ENCODE assay signal across 7 mouse cellular contexts in the genomic region with DNA sequence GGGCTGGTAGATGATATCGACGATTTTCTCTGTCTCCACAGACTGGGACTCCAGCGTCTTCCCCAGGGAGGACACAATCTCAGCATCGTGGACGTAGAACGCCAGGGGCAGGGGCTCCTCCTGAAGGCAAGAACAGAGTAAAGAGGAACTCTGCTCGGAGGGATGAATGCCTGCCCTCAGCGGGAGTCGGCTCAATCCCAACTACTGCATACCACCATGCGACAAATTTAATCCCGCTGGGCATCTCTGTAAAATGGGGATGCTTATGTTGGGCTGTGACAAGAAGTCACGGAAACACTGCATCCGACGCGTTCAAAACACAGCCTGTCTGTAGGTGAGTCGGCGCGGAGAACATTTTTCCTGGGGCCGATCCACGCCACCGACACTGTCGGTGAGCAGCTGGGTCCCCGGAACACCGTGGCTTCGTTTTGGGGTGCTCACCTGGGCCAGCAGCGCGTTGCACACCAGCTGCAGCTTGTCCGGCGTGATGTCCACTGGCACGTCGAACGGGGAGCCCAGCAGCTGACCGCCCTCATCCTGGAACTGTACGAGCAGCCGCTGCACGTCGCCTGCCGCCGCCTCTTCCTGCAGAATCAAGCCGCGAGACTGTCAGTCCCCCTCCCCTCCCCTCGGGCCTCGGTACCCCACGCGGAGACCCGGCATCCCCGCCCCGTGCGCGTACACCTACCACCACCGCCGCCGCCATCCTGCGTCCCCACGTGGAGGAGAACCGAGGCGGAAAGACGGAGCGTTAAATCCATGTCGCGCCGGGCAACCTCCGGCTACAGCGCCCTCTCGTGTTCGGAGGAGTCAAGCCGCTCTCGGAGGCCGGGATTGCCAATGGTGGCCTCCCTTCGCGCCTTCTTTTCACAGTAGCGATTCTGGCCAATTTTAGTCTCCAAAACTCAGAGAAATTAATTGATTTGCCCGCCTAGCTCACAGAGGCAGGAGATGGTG. TPM values are rescaled to one million over a fixed set of nuclear protein-coding genes. Genes with fewer than 3 reads are reported as not detected.
DNase-seq lines count a peak whose midpoint lies in the region; ATAC-seq and TF ChIP-seq lines count a peak whose summit lies in the region.

A gene (minus strand): TSS at position 761 of the 957 bp plus-strand sequence.

- peaks cover 23% of the 10 kb centered on the region for H3K36me3 ChIP-seq in intestine, postnatal 0 days (ENCODE audit: control insufficient read depth, insufficient read depth)
- H3K36me3 ChIP-seq in midbrain, embryonic 12.5 days = peaks cover 34% of the 10 kb centered on the region
- H3K36me3 ChIP-seq in small intestine, adult 2 months (ENCODE audit: control insufficient read depth, insufficient read depth, low read length) = peaks cover 13% of the 10 kb centered on the region; the same call in 1 of the 2 replicates

- no peaks in the 10 kb centered on the region for H3K4me1 ChIP-seq in intestine, postnatal 0 days (replicated peaks; ENCODE audit: control insufficient read depth, insufficient read depth, low read length)
- H3K4me1 ChIP-seq in midbrain, embryonic 12.5 days = peaks cover 11% of the 10 kb centered on the region
- H3K4me1 ChIP-seq in small intestine, adult 2 months (ENCODE audit: control insufficient read depth, insufficient read depth, insufficient read length, low read length) = peaks cover 3% of the 10 kb centered on the region

- peak within 1 kb of the TSS; percentile 83 for H3K4me2 ChIP-seq in intestine, postnatal 0 days (replicated peaks; ENCODE audit: low read depth)
- peak within 1 kb of the TSS; percentile 77 for H3K4me2 ChIP-seq in midbrain, embryonic 12.5 days (replicated peaks)

- DNase-seq in adrenal gland, adult 8-10 months = peak; percentile 80
- peak; percentile 94 for DNase-seq in embryo, embryonic 9.5 days (ENCODE audit: extremely low spot score)
- no peak for DNase-seq in gonadal fat pad, adult 2 months (ENCODE audit: low read depth)
- DNase-seq in left cerebral cortex, postnatal 4 days = peak; percentile 94

- no peaks in the 10 kb centered on the region for H3K27me3 ChIP-seq in intestine, postnatal 0 days (replicated peaks; ENCODE audit: control insufficient read depth, insufficient read depth, low read length)
- H3K27me3 ChIP-seq in midbrain, embryonic 12.5 days = peaks cover 23% of the 10 kb centered on the region
- H3K27me3 ChIP-seq in small intestine, adult 2 months (ENCODE audit: control insufficient read depth, insufficient read depth, low read length) = no peaks in the 10 kb centered on the region

- intact Hi-C loops in left cerebral cortex, postnatal 4 days (cut with DNase I) = no loop called here

- H3K9me3 ChIP-seq in intestine, postnatal 0 days (ENCODE audit: control insufficient read depth) = no peaks in the 10 kb centered on the region
- no peaks in the 10 kb centered on the region for H3K9me3 ChIP-seq in midbrain, embryonic 12.5 days

- H3K27ac ChIP-seq in intestine, postnatal 0 days (ENCODE audit: low read depth, low read length) = no peak within 1 kb of the TSS
- H3K27ac ChIP-seq in midbrain, embryonic 12.5 days (replicated peaks) = no peak within 1 kb of the TSS
- no peak within 1 kb of the TSS for H3K27ac ChIP-seq in small intestine, adult 2 months (ENCODE audit: insufficient read depth, low read depth, low read length)

- peak within 1 kb of the TSS; percentile 68 for H3K4me3 ChIP-seq in intestine, postnatal 0 days (ENCODE audit: low read depth, low read length)
- H3K4me3 ChIP-seq in midbrain, embryonic 12.5 days = peak within 1 kb of the TSS; percentile 82
- H3K4me3 ChIP-seq in small intestine, adult 2 months (ENCODE audit: low read depth, low read length) = peak within 1 kb of the TSS; percentile 85

- H3K9ac ChIP-seq in intestine, postnatal 0 days (ENCODE audit: low read depth, low read length) = peak within 1 kb of the TSS; percentile 57
- peak within 1 kb of the TSS; percentile 69 for H3K9ac ChIP-seq in midbrain, embryonic 12.5 days (replicated peaks)

- no peak for TF ChIP-seq POLR2A in small intestine, adult 2 months (IDR thresholded peaks at IDR 0.05; ENCODE audit: low read depth, low read length)

- WGBS in intestine, postnatal 0 days = 1% methylated on average over 73 of the region's 73 CpGs
- WGBS in midbrain, embryonic 12.5 days = 2% methylated on average over 62 of the region's 73 CpGs
- 1% methylated on average over 73 of the region's 73 CpGs for WGBS in small intestine, adult 2 months

- peak; percentile 97 for TF ChIP-seq CTCF in intestine, postnatal 0 days (IDR thresholded peaks at IDR 0.05; ENCODE audit: low read depth)
- peak; percentile 92 for TF ChIP-seq CTCF in small intestine, adult 2 months (IDR thresholded peaks at IDR 0.05; ENCODE audit: extremely low read depth, insufficient read length, insufficient replicate concordance, low read depth, low read length)

- peak; percentile 86 for ATAC-seq in intestine, postnatal 0 days
- peak; percentile 83 for ATAC-seq in midbrain, embryonic 12.5 days (ENCODE audit: low FRiP score, low read depth)

RNA-seq across cellular contexts. Expression of the gene that starts here (rescaled TPM):
- 10 to 100 TPM; 21.8 to 32.6 (median 26.9) TPM for total RNA-seq in adrenal gland, adult 8-10 months (2022)
- polyA plus RNA-seq in gonadal fat pad, adult 2 months (2012; rRNA removed) = 20.9 and 25.7 TPM in 2 replicates
- 8.0 and 10.2 TPM in 2 replicates for polyA plus RNA-seq in intestine, postnatal 0 days (2015; fragmentation: Nextera tagmentation; extraction: Ambion mirVana)
- 10 to 100 TPM; 50.0 to 51.3 TPM for total RNA-seq in left cerebral cortex, postnatal 4 days (2021)
- polyA plus RNA-seq in midbrain, embryonic 12.5 days (2016; fragmentation: Nextera tagmentation; extraction: Ambion mirVana) = 33.8 and 33.9 TPM in 2 replicates
- 20.7 and 27.1 TPM in 2 replicates for polyA plus RNA-seq in small intestine, adult 2 months (2012; rRNA removed)
